Mouse (Mus musculus): ENCODE measurements around the gene Src. TPM values are rescaled to one million over a fixed set of nuclear protein-coding genes. Genes with fewer than 3 reads are reported as not detected.
"Not testable (repeated sequence)": the region's sequence is repeated elsewhere in the genome, so short reads cannot be mapped to it uniquely, and the experiment has no call there.

The Src gene
- polyA plus RNA-seq, 1 experiment from 2014 or later, result 15.1 TPM

DNA sequence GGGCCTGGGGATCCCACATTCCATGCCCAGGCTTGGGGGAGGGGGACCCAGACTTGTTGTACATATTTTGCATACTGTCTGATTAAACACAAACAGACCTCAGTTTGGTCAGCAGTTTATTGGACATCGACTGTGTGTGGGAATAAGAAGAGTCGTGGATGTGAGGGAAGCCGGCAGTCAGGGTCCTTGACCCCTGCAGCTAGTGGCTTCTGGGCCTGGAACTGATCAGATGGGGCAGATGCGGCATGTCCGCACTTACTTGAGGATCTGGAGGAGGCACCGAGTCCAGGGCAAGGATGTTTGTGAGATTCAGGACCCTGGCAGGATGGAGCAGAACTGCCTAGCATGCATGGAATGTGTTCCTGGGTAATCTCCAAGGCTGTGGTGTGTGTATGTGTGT, 53.5 kb downstream of the Src start:
- DNase-seq (ENCODE audit: low spot score) (no peak), ATAC-seq (ENCODE audit: insufficient read depth, low FRiP score, low TSS enrichment) (no peak)
- WGBS, result 62% methylated on average over 6 of the region's 6 CpGs
- Histone ChIP-seq H3K27ac (ENCODE audit: low read depth, low read length) (peak overlapping the region; percentile 97), H3K9ac (ENCODE audit: low read length) (peak overlapping the region; percentile 22), H3K4me3 (ENCODE audit: low read depth, low read length) (no peak overlapping the region), H3K4me2 (ENCODE audit: low read depth) (no peak overlapping the region), H3K36me3 (ENCODE audit: control insufficient read depth, insufficient read depth, low read length) (peaks cover 13% of the 10 kb centered on the region), H3K4me1 (ENCODE audit: control insufficient read depth, insufficient read depth, low read length) (peaks cover 54% of the 10 kb centered on the region), H3K27me3 (ENCODE audit: control insufficient read depth, insufficient read depth, low read length) (no peaks in the 10 kb centered on the region), H3K9me3 (ENCODE audit: control insufficient read depth, low read length) (no peaks in the 10 kb centered on the region)

DNA sequence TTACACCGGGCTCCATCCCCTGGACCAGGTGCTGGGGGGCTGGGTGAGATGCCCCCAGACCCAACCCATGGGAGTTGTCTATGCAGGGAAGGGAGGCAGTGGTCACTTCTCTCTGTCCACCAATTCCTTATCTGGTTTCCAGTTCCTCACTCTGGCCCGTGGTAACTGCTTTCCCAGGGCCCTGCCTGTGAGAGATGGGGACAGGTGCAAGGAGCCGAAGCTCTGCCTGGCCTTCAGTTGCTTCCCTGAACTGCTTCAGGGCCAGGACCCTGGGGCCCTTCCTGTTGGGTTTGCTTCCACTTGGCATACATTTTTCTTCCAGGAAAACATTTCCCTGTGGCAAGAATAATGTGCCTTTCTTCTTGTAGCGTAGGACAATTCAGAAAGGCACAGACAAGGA, 54.2 kb downstream of the Src start:
- H3K9me3 ChIP-seq (ENCODE audit: control insufficient read depth, low read length), result no peaks in the 10 kb centered on the region
- H3K4me1 ChIP-seq (ENCODE audit: control insufficient read depth, insufficient read depth, low read length), result peaks cover 52% of the 10 kb centered on the region
- ATAC-seq (ENCODE audit: insufficient read depth, low FRiP score, low TSS enrichment) (no peak), DNase-seq (ENCODE audit: low spot score) (no peak)
- H3K36me3 ChIP-seq (ENCODE audit: control insufficient read depth, insufficient read depth, low read length), result peaks cover 13% of the 10 kb centered on the region
- H3K4me3 ChIP-seq (ENCODE audit: low read depth, low read length), result no peak overlapping the region
- whole genome bisulfite sequencing, result 63% methylated on average over 4 of the region's 4 CpGs
- no peaks in the 10 kb centered on the region for H3K27me3 ChIP-seq (ENCODE audit: control insufficient read depth, insufficient read depth, low read length)
- H3K9ac ChIP-seq (ENCODE audit: low read length), result peak overlapping the region; percentile 33
- H3K4me2 ChIP-seq (ENCODE audit: low read depth), result no peak overlapping the region
- peak overlapping the region; percentile 97 for H3K27ac ChIP-seq (ENCODE audit: low read depth, low read length)

DNA sequence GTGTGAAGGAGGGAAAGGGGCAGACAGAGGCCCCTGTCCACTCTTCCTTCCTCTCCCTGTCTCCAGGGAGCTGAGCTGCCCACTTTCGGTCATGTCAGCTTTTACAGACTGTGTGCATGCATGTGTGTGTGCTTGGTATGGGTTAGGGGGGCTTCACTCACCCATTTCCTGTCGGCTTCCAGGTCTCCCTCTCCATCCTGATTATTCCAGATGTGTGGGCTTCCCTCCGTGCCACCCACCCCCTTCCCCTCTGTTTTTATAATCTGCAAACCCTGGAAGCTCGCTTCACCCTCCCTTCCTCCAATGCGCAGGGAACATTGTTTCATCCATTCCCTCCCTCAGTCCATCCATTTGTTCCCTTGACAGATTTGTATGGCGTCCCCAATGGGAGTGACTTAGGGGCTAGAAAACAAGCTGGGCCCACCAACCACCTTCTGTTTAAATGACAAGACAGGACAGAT, 56.1 kb downstream of the Src start:
- Histone ChIP-seq H3K4me1 (ENCODE audit: control insufficient read depth, insufficient read depth, low read length) (peaks cover 52% of the 10 kb centered on the region), H3K9ac (ENCODE audit: low read length) (peak overlapping the region; percentile 61; the same call in 1 of the 2 replicates), H3K4me3 (ENCODE audit: low read depth, low read length) (no peak overlapping the region), H3K27ac (ENCODE audit: low read depth, low read length) (peak overlapping the region; percentile 97), H3K36me3 (ENCODE audit: control insufficient read depth, insufficient read depth, low read length) (peaks cover 5% of the 10 kb centered on the region), H3K4me2 (ENCODE audit: low read depth) (peak overlapping the region; percentile 12), H3K9me3 (ENCODE audit: control insufficient read depth, low read length) (no peaks in the 10 kb centered on the region), H3K27me3 (ENCODE audit: control insufficient read depth, insufficient read depth, low read length) (no peaks in the 10 kb centered on the region)
- no peak for ATAC-seq (ENCODE audit: insufficient read depth, low FRiP score, low TSS enrichment)
- peak; percentile 61 for DNase-seq (ENCODE audit: low spot score)
- 3% methylated on average over 6 of the region's 6 CpGs for WGBS

DNA sequence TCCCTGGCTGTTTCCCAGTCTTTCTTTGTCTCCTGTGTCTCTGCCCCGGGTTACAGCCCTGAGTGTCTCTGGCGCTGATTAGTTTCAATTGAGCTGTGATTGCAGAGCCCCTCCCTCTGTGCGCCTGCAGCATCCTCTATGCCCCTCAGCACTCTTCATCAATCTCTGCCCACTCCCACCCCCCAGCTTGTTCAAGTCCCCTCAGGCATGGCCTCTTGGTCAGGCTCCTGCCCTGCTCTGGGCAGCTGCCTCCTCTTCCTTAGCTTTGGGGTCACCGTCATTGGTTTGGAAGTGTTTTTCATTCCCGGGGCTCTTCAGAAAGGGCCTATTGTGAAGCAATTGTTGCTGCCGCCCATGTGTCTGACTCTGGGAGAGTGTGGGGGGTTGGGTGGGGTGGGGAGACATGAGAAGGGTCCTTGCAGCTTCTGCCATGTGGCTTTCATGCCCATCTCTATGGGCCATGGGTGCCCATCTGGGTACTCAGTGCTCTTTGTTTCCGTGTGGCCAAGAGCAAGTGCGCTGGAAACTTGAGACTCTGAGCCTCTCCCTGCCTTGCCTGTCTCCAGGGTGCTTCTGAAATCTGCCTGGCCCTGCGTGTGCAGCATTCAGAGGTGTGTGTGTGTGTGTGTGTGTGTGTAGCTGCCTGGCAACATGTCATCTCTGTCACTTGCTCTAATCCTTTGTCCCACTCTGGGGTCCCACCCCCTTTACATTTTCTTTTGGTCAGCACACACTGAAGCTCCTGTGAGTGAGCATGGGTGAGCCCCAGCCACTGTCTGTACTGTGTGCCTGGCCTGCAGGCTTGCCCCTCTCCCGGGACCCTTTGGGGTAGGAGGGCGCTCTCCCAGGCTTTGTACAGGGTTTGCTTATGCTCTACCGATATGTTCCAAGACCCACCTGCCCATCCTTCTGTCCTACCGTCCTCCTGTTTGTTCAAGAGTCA, 57.5 kb downstream of the Src start:
- WGBS, result 15% methylated on average over 13 of the region's 13 CpGs

DNA sequence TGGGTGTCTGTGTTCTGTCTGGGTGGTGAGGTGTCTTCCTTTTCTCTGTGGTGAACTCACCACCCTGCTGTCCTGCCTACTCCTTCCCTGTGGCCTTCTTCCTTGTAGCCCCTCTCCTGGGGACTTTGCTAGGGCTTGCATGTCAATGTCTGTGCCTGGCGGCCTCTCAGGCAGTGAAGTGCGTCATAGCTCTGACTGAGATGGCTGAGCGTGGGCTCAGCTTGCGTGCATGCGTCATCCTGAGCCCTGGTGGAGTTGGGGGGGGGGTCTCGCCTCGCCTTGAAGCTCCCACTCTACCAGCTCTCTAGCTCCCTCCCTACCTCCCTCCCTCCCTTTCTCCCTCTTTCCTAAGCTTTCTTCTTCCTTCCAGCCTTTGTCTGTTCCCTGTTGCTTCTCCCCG, 60.4 kb downstream of the Src start:
- Histone ChIP-seq H3K4me2 (ENCODE audit: low read depth) (no peak overlapping the region), H3K4me1 (ENCODE audit: control insufficient read depth, insufficient read depth, low read length) (peaks cover 50% of the 10 kb centered on the region), H3K9ac (ENCODE audit: low read length) (no peak overlapping the region), H3K27me3 (ENCODE audit: control insufficient read depth, insufficient read depth, low read length) (no peaks in the 10 kb centered on the region), H3K27ac (ENCODE audit: low read depth, low read length) (no peak overlapping the region), H3K9me3 (ENCODE audit: control insufficient read depth, low read length) (no peaks in the 10 kb centered on the region), H3K4me3 (ENCODE audit: low read depth, low read length) (no peak overlapping the region), H3K36me3 (ENCODE audit: control insufficient read depth, insufficient read depth, low read length) (no peaks in the 10 kb centered on the region)
- DNase-seq (ENCODE audit: low spot score) (no peak), ATAC-seq (ENCODE audit: insufficient read depth, low FRiP score, low TSS enrichment) (no peak)
- 72% methylated on average over 6 of the region's 8 CpGs for WGBS

More for the DNA sequence above, 57.5 kb downstream of the Src start:
- Histone ChIP-seq H3K4me2 (ENCODE audit: low read depth) (0 out of 2 replicates have a peak overlapping the region, but pooled peaks have one; percentile 12), H3K27me3 (ENCODE audit: control insufficient read depth, insufficient read depth, low read length) (no peaks in the 10 kb centered on the region), H3K4me3 (ENCODE audit: low read depth, low read length) (no peak overlapping the region), H3K9me3 (ENCODE audit: control insufficient read depth, low read length) (no peaks in the 10 kb centered on the region), H3K4me1 (ENCODE audit: control insufficient read depth, insufficient read depth, low read length) (peaks cover 52% of the 10 kb centered on the region), H3K36me3 (ENCODE audit: control insufficient read depth, insufficient read depth, low read length) (no peaks in the 10 kb centered on the region), H3K9ac (ENCODE audit: low read length) (peak overlapping the region; percentile 61), H3K27ac (ENCODE audit: low read depth, low read length) (peak overlapping the region; percentile 97)
- ATAC-seq (ENCODE audit: insufficient read depth, low FRiP score, low TSS enrichment) (peak; percentile 82), DNase-seq (ENCODE audit: low spot score) (peak; percentile 75)

DNA sequence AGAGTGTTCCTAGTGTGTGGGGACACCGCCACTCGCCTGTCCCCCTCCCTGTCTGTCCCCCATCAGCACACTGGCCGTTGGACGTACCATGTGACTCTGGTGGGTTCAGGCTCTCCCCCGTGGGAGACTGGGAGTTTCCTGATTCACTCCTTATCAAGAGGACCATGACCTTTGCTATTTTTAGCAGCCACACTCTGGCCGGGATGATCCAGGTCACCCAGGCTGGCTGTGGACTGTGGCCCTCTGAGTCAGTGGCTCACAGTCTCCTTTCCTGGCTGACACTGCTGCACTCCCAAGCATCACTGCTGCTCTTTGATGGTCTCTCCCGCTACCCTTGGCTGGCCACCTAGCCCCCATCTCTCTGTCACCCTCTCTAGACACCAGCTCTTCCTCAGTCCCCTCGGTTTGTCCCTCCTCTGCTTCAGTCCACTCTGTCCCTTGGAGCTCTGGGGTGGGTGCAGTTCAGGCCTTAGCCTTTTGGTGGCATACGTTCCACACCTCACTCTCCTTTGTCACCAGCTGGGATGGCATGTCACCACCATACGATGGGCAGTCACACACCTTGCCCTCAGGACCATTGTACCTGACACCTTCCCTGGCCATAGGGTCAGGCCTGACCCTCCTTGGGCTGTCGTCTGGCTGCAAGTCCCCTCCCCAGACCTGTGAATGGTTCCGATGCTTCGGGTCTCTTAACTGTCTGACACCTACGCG, 61.8 kb downstream of the Src start:
- Histone ChIP-seq H3K4me1 (ENCODE audit: control insufficient read depth, insufficient read depth, low read length) (peaks cover 36% of the 10 kb centered on the region), H3K36me3 (ENCODE audit: control insufficient read depth, insufficient read depth, low read length) (no peaks in the 10 kb centered on the region), H3K4me2 (ENCODE audit: low read depth) (no peak overlapping the region), H3K9me3 (ENCODE audit: control insufficient read depth, low read length) (no peaks in the 10 kb centered on the region), H3K27me3 (ENCODE audit: control insufficient read depth, insufficient read depth, low read length) (no peaks in the 10 kb centered on the region), H3K4me3 (ENCODE audit: low read depth, low read length) (no peak overlapping the region), H3K9ac (ENCODE audit: low read length) (no peak overlapping the region; the same call in 1 of the 2 replicates), H3K27ac (ENCODE audit: low read depth, low read length) (no peak overlapping the region)
- DNase-seq (ENCODE audit: low spot score) (no peak), ATAC-seq (ENCODE audit: insufficient read depth, low FRiP score, low TSS enrichment) (no peak)
- 59% methylated on average over 15 of the region's 15 CpGs for WGBS

DNA sequence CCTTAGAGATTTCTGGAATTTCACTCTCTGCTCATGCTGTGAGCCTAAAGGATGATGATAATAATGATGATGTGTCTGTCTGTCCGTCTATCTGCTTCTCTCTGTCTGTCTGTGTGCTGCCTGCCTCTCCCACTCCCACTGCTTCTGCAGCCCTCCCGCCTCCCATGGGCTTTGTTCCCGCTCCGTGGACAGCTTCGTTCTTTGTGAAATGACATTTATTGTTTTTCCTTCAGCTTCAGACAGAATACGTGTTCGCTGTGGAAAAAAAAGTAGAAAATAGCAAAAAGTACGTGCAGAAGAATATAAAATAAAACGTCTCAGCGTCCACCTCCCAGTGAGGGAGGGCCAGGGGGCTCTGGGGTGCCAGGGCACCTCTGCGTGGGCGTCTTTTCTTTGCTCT, 64.5 kb downstream of the Src start:
- Histone ChIP-seq H3K27ac (ENCODE audit: low read depth, low read length) (no peak overlapping the region), H3K4me2 (ENCODE audit: low read depth) (no peak overlapping the region), H3K4me3 (ENCODE audit: low read depth, low read length) (no peak overlapping the region), H3K9ac (ENCODE audit: low read length) (peak overlapping the region; percentile 39; the same call in 1 of the 2 replicates), H3K9me3 (ENCODE audit: control insufficient read depth, low read length) (no peaks in the 10 kb centered on the region), H3K27me3 (ENCODE audit: control insufficient read depth, insufficient read depth, low read length) (no peaks in the 10 kb centered on the region), H3K4me1 (ENCODE audit: control insufficient read depth, insufficient read depth, low read length) (peaks cover 29% of the 10 kb centered on the region), H3K36me3 (ENCODE audit: control insufficient read depth, insufficient read depth, low read length) (no peaks in the 10 kb centered on the region)
- DNase-seq (ENCODE audit: low spot score) (no peak), ATAC-seq (ENCODE audit: insufficient read depth, low FRiP score, low TSS enrichment) (no peak)
- WGBS, result 36% methylated on average over 12 of the region's 12 CpGs

DNA sequence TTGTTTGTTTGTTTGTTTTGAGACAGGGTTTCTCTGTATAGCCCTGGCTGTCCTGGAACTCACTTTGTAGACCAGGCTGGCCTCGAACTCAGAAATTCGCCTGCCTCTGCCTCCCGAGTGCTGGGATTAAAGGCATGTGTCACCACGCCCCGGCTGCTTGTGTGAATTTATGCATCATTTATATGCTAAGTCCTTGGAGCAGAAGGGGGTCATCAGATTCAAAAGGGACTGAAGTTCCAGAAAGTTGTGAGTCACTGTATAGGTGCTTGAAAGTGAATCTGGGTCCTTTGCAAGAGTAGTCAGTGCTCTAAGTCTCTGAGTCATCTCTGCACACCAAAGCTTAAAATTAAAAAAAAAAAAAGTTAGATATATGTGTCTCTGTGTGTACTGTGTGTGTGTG, 68.3 kb downstream of the Src start:
- H3K27me3 ChIP-seq (ENCODE audit: control insufficient read depth, insufficient read depth, low read length); H3K4me2 ChIP-seq (ENCODE audit: low read depth); DNase-seq (ENCODE audit: low spot score); ATAC-seq (ENCODE audit: insufficient read depth, low FRiP score, low TSS enrichment); H3K4me3 ChIP-seq (ENCODE audit: low read depth, low read length); H3K9me3 ChIP-seq (ENCODE audit: control insufficient read depth, low read length); H3K36me3 ChIP-seq (ENCODE audit: control insufficient read depth, insufficient read depth, low read length); H3K9ac ChIP-seq (ENCODE audit: low read length): not testable (repeated sequence)
- WGBS, result 76% methylated on average over 5 of the region's 5 CpGs
- Histone ChIP-seq H3K27ac (ENCODE audit: low read depth, low read length) (peak overlapping the region; percentile 69; the same call in 1 of the 2 replicates), H3K4me1 (ENCODE audit: control insufficient read depth, insufficient read depth, low read length) (peaks cover 27% of the 10 kb centered on the region)

All from neural tube, embryonic 11.5 days (tissue).